Mouse (Mus musculus) midbrain, embryonic 11.5 days (tissue): ENCODE results near the gene Pou2f1. TPM values are rescaled to one million over a fixed set of nuclear protein-coding genes. Genes with fewer than 3 reads are reported as not detected.
A peak's percentile ranks its signal among the peaks of the same experiment; 100 is the strongest.

Source experiments
- ATAC-seq: fragments of 200-750 bp; cut with Nextera tagmentation; 2 replicates; pipeline ENCODE4 v1.8.0; 2017; ENCODE audit warnings: moderate TSS enrichment, moderate library complexity; ENCODE audit not compliant: low FRiP score
- DNase-seq: peaks from one replicate; pipeline ENCODE4 v3.0.0; 2015; ENCODE audit warnings: low spot score; ENCODE audit errors: missing footprints
- H3K27ac ChIP-seq: fragments of 300-500 bp; sonication (generic); 2 replicates; pipeline ENCODE4 v1.5.1; 2014; ENCODE audit warnings: low read depth, low read length
- H3K27me3 ChIP-seq: fragments of 300-500 bp; sonication (generic); 2 replicates; pipeline ENCODE4 v1.6.1; 2014; ENCODE audit warnings: mild to moderate bottlenecking, low read length, moderate library complexity, mixed read lengths; ENCODE audit not compliant: control insufficient read depth, insufficient read depth
- H3K36me3 ChIP-seq: fragments of 300-500 bp; sonication (generic); 2 replicates; pipeline ENCODE4 v1.6.1; 2014; ENCODE audit warnings: mild to moderate bottlenecking, low read length, moderate library complexity, mixed read lengths; ENCODE audit not compliant: control insufficient read depth, insufficient read depth
- H3K4me1 ChIP-seq: fragments of 300-500 bp; sonication (generic); 2 replicates; pipeline ENCODE4 v1.6.1; 2014; ENCODE audit warnings: low read length; ENCODE audit not compliant: control insufficient read depth, insufficient read depth
- H3K4me2 ChIP-seq: fragments of 300-500 bp; sonication (generic); 2 replicates; pipeline ENCODE4 v1.6.1; 2014; ENCODE audit warnings: mild to moderate bottlenecking, moderate library complexity
- H3K4me3 ChIP-seq: fragments of 300-500 bp; sonication (generic); 2 replicates; pipeline ENCODE4 v1.5.1; 2014; ENCODE audit warnings: low read depth, low read length
- H3K9ac ChIP-seq: fragments of 300-500 bp; sonication (generic); 2 replicates; pipeline ENCODE4 v1.6.1; 2014; ENCODE audit warnings: low read length
- H3K9me3 ChIP-seq: fragments of 300-500 bp; sonication (generic); 2 replicates; pipeline ENCODE4 v1.6.1; 2016; ENCODE audit warnings: low read length; ENCODE audit not compliant: control insufficient read depth
- WGBS: fragments of 180-500 bp; shearing (Covaris S2); extraction: QIAGEN DNeasy Blood & Tissue Kit; methylation state at CpG from one replicate; pipeline ENCODE4 v1.1.7; 2014; 5-methylcytosine and 5-hydroxymethylcytosine counted together
- polyA plus RNA-seq: library from polyadenylated mRNA; unstranded; fragments of >200 nt; fragmentation: Nextera tagmentation; extraction: Ambion mirVana; gene quantifications from 2 replicates; pipeline ENCODE4 v1.2.1, GENCODE M21; 2014

The Pou2f1 gene
- polyA plus RNA-seq, 1 experiment from 2014 or later = 32.1 TPM

GRCm38 (mm10) chr1:165914416-165914801, 88.1 kb downstream of the Pou2f1 start:
- H3K9me3 ChIP-seq = no peaks in the 10 kb centered on the region
- H3K4me2 ChIP-seq = no peak overlapping the region
- WGBS = 82% methylated on average over 2 of the region's 2 CpGs
- no peak overlapping the region for H3K9ac ChIP-seq
- H3K27ac ChIP-seq = no peak overlapping the region
- H3K36me3 ChIP-seq = peaks cover 7% of the 10 kb centered on the region; the same call in 1 of the 2 replicates
- H3K4me1 ChIP-seq = no peaks in the 10 kb centered on the region
- ATAC-seq = no peak
- DNase-seq = peak; percentile 66
- no peak overlapping the region for H3K4me3 ChIP-seq
- no peaks in the 10 kb centered on the region for H3K27me3 ChIP-seq

- Histone ChIP-seq H3K27ac (no peak overlapping the region), H3K4me3 (no peak overlapping the region), H3K27me3 (no peaks in the 10 kb centered on the region), H3K36me3 (peaks cover 7% of the 10 kb centered on the region; the same call in 1 of the 2 replicates), H3K9me3 (no peaks in the 10 kb centered on the region), H3K4me1 (no peaks in the 10 kb centered on the region), H3K4me2 (no peak overlapping the region), H3K9ac (no peak overlapping the region)
- ATAC-seq (no peak), DNase-seq (no peak)
- 84% methylated on average over 2 of the region's 2 CpGs for WGBS
Observed at GRCm38 (mm10) chr1:165913720-165914415, 88.6 kb downstream of the Pou2f1 start.

DNA sequence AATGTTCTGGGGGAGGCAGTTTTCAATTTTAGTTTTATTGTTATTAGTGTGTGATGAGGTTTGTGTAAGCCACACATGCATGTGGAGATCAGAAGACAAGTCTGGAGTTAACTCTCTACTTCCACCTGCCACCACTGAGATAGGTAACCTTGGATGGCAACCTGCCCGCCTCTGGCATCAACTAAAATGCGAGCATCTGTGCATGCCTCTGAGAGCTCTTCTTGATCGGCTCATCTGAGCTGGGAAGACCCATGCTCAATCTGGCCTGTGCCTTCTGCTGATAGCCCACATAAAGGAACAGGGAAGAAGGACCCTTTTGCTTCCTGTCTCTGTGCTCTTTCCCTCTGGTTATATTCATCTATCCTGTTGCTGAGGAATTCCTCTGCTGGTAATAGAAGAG, 93.0 kb downstream of the Pou2f1 start:
- Histone ChIP-seq H3K27ac (no peak overlapping the region), H3K4me3 (no peak overlapping the region), H3K4me2 (no peak overlapping the region), H3K27me3 (no peaks in the 10 kb centered on the region), H3K9ac (no peak overlapping the region), H3K36me3 (peaks cover 6% of the 10 kb centered on the region; the same call in 1 of the 2 replicates), H3K4me1 (no peaks in the 10 kb centered on the region), H3K9me3 (no peaks in the 10 kb centered on the region)
- DNase-seq = peak; percentile 56
- no peak for ATAC-seq
- WGBS = 83% methylated on average over 3 of the region's 3 CpGs

DNA sequence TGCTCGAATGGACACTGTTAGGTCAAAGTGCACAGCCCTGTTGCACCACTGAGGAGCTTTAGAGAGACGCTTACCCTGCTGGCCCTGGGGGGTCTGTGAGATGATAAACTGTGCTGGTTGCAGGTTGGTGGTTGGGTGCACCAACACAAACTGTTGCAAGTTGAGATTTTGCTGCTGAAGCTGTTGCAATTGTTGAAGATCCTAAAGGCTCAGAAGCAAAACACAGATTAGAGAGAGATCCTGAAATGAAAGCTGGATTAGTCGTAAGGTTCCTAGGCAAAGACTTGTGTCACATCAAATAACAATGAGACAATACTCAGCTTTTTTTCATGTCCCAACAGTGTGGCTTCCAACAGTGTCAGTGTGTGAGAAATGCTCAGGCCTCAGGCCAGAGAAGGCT, 93.7 kb downstream of the Pou2f1 start:
- Histone ChIP-seq H3K4me1 (no peaks in the 10 kb centered on the region), H3K36me3 (peaks cover 6% of the 10 kb centered on the region; the same call in 1 of the 2 replicates), H3K27ac (no peak overlapping the region), H3K9ac (no peak overlapping the region), H3K27me3 (no peaks in the 10 kb centered on the region), H3K4me2 (no peak overlapping the region), H3K4me3 (no peak overlapping the region), H3K9me3 (no peaks in the 10 kb centered on the region)
- DNase-seq (peak; percentile 66), ATAC-seq (no peak)
- WGBS = 63% methylated on average over 3 of the region's 3 CpGs

DNA sequence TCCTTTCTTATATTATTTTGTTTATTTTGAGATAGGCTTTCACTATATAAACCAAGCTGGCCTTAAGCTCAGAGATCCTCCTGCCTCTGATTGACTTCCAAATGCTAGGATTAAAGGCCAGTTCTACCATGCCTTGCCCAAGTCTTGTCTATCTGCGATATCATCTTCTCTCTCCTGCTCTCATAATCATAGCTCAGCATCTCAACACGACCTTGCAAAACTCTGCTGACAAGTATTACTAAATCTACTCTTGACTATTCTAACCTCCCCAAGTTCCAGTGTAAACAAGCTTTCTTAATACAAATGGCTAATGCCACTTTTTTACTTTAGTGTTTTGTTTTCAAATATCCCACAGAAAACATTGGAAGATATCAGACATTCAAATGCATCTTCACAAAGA, 94.3 kb downstream of the Pou2f1 start:
- Histone ChIP-seq H3K9ac (no peak overlapping the region), H3K4me2 (no peak overlapping the region), H3K36me3 (peaks cover 6% of the 10 kb centered on the region; the same call in 1 of the 2 replicates), H3K27ac (no peak overlapping the region), H3K4me1 (0 out of 2 replicates have a peak, but pooled peaks cover 3% of the 10 kb centered on the region), H3K4me3 (no peak overlapping the region), H3K27me3 (no peaks in the 10 kb centered on the region), H3K9me3 (no peaks in the 10 kb centered on the region)
- 97% methylated on average over 2 of the region's 2 CpGs for WGBS
- ATAC-seq (no peak), DNase-seq (no peak)

DNA sequence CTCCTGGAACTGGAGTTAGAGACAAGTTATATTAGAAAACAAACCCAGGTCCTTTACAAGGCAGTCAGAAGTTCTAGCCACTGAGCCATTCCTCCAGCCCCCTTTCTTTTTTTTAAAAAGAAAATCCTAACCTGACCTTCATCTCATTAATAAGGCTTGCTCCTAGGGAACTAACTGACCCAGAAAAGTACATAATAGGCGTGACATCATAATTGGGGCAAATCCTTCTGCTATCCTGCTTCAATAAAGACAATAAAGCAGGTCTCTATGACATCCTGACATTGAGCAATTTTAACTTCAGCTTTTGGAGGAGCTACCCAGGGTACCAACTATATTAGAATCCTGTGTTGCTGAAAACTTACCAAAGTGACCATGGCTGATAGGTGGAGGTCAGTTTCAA, 98.9 kb downstream of the Pou2f1 start:
- Histone ChIP-seq H3K4me3 (no peak overlapping the region), H3K9me3 (no peaks in the 10 kb centered on the region), H3K9ac (no peak overlapping the region), H3K4me2 (no peak overlapping the region), H3K27me3 (no peaks in the 10 kb centered on the region), H3K27ac (no peak overlapping the region), H3K4me1 (0 out of 2 replicates have a peak, but pooled peaks cover 3% of the 10 kb centered on the region), H3K36me3 (peaks cover 4% of the 10 kb centered on the region; the same call in 1 of the 2 replicates)
- ATAC-seq (no peak), DNase-seq (no peak)
- WGBS = 81% methylated on average over 1 of the region's 1 CpGs

DNA sequence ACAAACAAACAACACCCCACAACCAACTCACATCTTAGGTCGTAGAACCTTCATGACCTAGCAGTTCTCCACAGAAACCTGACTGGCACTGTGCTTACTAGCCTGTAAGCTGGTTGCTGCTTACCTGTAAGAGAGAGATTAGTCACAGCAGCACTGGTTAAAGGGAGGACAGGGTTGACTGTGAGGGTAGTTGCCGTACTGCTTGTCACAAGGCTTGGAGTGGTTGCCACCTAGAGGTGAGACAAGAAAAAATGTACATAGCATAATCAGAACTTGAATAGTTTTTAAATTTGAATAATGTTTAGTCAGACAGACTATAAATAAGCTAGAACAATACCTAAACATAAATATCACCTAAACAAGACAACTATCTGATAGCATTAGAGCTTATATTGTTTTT, 110.8 kb downstream of the Pou2f1 start:
- Histone ChIP-seq H3K27ac (no peak overlapping the region), H3K9me3 (no peaks in the 10 kb centered on the region), H3K4me1 (no peaks in the 10 kb centered on the region), H3K9ac (no peak overlapping the region), H3K4me2 (no peak overlapping the region), H3K27me3 (no peaks in the 10 kb centered on the region), H3K4me3 (no peak overlapping the region), H3K36me3 (peaks cover 12% of the 10 kb centered on the region)
- ATAC-seq (no peak), DNase-seq (peak; percentile 64)
- 91% methylated on average over 2 of the region's 2 CpGs for WGBS

DNA sequence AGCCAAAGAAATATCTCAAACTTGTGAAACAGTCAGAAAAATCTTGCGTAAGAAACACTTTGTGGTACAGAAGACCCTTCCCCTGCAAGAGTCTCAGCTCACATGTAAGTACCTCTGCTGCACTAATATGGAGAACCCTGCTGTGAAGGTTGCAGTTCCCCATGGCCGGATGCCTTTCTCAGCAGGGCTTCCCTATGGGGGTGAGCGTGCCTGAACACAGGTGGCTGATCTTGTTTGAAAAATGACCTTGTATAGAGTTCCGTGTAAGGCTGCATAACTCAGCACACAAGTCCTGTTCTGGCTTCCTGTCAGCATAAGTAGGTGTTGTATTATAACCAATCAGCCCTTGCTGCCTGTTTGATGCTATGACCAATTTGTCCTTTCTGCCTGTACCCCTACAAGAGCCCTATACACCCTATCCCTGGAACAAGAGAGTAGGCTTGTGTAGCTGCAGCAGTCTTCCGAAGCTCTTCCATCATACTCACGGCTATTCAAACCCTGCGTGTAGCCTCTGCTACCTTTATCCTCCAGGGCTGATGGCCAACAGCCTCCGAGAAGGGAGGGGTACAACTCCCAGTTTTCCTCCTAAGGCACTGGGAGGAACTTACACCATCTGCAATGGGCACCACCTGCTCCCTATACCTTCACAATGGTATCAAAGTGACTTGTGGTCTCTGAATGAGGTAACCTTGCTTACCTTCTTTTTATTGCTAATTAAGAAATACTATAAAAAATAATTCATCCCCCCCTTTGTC, 120.2 kb downstream of the Pou2f1 start:
- peaks cover 6% of the 10 kb centered on the region; the same call in 1 of the 2 replicates for H3K36me3 ChIP-seq
- no peak overlapping the region for H3K4me2 ChIP-seq
- WGBS = 64% methylated on average over 8 of the region's 8 CpGs

GRCm38 (mm10) chr1:165878751-165879150, 123.7 kb downstream of the Pou2f1 start:
- no peak for ATAC-seq
- Histone ChIP-seq H3K4me2 (no peak overlapping the region), H3K9ac (no peak overlapping the region), H3K9me3 (no peaks in the 10 kb centered on the region), H3K27me3 (no peaks in the 10 kb centered on the region), H3K4me1 (no peaks in the 10 kb centered on the region), H3K27ac (no peak overlapping the region), H3K36me3 (peaks cover 6% of the 10 kb centered on the region; the same call in 1 of the 2 replicates), H3K4me3 (no peak overlapping the region)
- WGBS = 96% methylated on average over 2 of the region's 2 CpGs
- no peak for DNase-seq

More for the DNA sequence above, 120.2 kb downstream of the Pou2f1 start:
- no peak for ATAC-seq
- H3K27me3 ChIP-seq = no peaks in the 10 kb centered on the region
- H3K9ac ChIP-seq = no peak overlapping the region
- peak; percentile 76 for DNase-seq
- H3K4me3 ChIP-seq = no peak overlapping the region
- H3K4me1 ChIP-seq = no peaks in the 10 kb centered on the region
- no peak overlapping the region for H3K27ac ChIP-seq
- H3K9me3 ChIP-seq = no peaks in the 10 kb centered on the region
